Mouse (Mus musculus) inflammation-experienced regulatory T-cells, adult 6 months (primary cell): ENCODE data around the gene Sh3kbp1. TPM values are rescaled to one million over a fixed set of nuclear protein-coding genes. Genes with fewer than 3 reads are reported as not detected.

Experiments
- ATAC-seq: one replicate; pipeline ENCODE4 v1.8.0; 2017
- polyA plus RNA-seq, 3 experiments: library from polyadenylated mRNA; unstranded; fragments of 100-300 nt; shearing (Covaris generic); gene quantifications; one replicate each; pipeline ENCODE4 v1.2.1; 2017

Sh3kbp1 gene
- polyA plus RNA-seq, 3 experiments from 2014 or later, result 240 to 325 (median 290) TPM

- no peak for ATAC-seq
These were observed 301.8 kb downstream of the Sh3kbp1 start for GRCm38 (mm10) chrX:159928834-159929233.

- ATAC-seq, result no peak
These were observed 305.0 kb downstream of the Sh3kbp1 start for GRCm38 (mm10) chrX:159932027-159932426.

- no peak for ATAC-seq
These were observed 315.5 kb downstream of the Sh3kbp1 start for GRCm38 (mm10) chrX:159942569-159942968.

GRCm38 (mm10) chrX:159943586-159943985, 316.5 kb downstream of the Sh3kbp1 start:
- no peak for ATAC-seq

- ATAC-seq, result no peak
These were observed 326.7 kb downstream of the Sh3kbp1 start for GRCm38 (mm10) chrX:159953546-159954429.

GRCm38 (mm10) chrX:159954430-159954779, 327.3 kb downstream of the Sh3kbp1 start:
- no peak for ATAC-seq

- ATAC-seq, result no peak
These were observed 328.4 kb downstream of the Sh3kbp1 start for GRCm38 (mm10) chrX:159955433-159955832.

GRCm38 (mm10) chrX:159961385-159961784, 334.3 kb downstream of the Sh3kbp1 start:
- ATAC-seq, result no peak

GRCm38 (mm10) chrX:159963273-159963672, 336.2 kb downstream of the Sh3kbp1 start:
- peak; percentile 52 for ATAC-seq

GRCm38 (mm10) chrX:159963925-159964324, 336.9 kb downstream of the Sh3kbp1 start:
- ATAC-seq, result no peak

- no peak for ATAC-seq
These were observed 342.0 kb downstream of the Sh3kbp1 start for GRCm38 (mm10) chrX:159969025-159969424.

GRCm38 (mm10) chrX:159971091-159971779, 344.2 kb downstream of the Sh3kbp1 start:
- ATAC-seq, result no peak

GRCm38 (mm10) chrX:159973730-159974129, 346.7 kb downstream of the Sh3kbp1 start:
- ATAC-seq, result no peak

GRCm38 (mm10) chrX:159976243-159976642, 349.2 kb downstream of the Sh3kbp1 start:
- ATAC-seq, result no peak

GRCm38 (mm10) chrX:159988002-159988960, 361.2 kb downstream of the Sh3kbp1 start, which contains the start of gene Map3k15:
Map3k15 (plus strand) TSS chrX:159988433.
- peak; percentile 79 for ATAC-seq

GRCm38 (mm10) chrX:159995808-159996207, 368.7 kb downstream of the Sh3kbp1 start:
- no peak for ATAC-seq

Other genes starting within 250 kb of the Sh3kbp1 start
- not detected for gene Map7d2, start 212.7 kb upstream of the Sh3kbp1 start, polyA plus RNA-seq
- gene Bclaf3, start 100.6 kb upstream of the Sh3kbp1 start, polyA plus RNA-seq, result 10 to 100 TPM; 41.2 to 56.5 (median 43.7) TPM